Mouse (Mus musculus) heart, embryonic 16.5 days (tissue): ENCODE measurements at regions not wholly inside any gene's neighbourhood (a gene's known extent, or its start where the extent isn't known, plus 50 kb on each side); places are given as distances from the start of the nearest gene placed in this dataset.

Experiments used
- ATAC-seq: fragments of 200-750 bp; cut with Nextera tagmentation; replicated peaks from 2 replicates; pipeline ENCODE4 v1.8.0; 2017; ENCODE audit warnings: moderate number of reproducible peaks; ENCODE audit not compliant: insufficient read depth, low FRiP score; ENCODE audit errors: extremely low read depth
- H3K27ac ChIP-seq: fragments of 300-500 bp; sonication (generic); 2 replicates; pipeline ENCODE4 v1.5.1; 2014; ENCODE audit warnings: mild to moderate bottlenecking, low read length, control low read depth, moderate library complexity
- H3K27me3 ChIP-seq: fragments of 300-500 bp; sonication (generic); 2 replicates; pipeline ENCODE4 v1.6.1; 2014; ENCODE audit warnings: low read length, mixed read lengths; ENCODE audit not compliant: control insufficient read depth, insufficient read depth
- H3K36me3 ChIP-seq: fragments of 300-500 bp; sonication (generic); 2 replicates; pipeline ENCODE4 v1.6.1; 2014; ENCODE audit not compliant: control insufficient read depth, insufficient read depth
- H3K4me1 ChIP-seq: fragments of 300-500 bp; sonication (generic); 2 replicates; pipeline ENCODE4 v1.6.1; 2014; ENCODE audit warnings: low read length, mixed read lengths; ENCODE audit not compliant: control insufficient read depth, insufficient read depth
- H3K4me2 ChIP-seq: fragments of 300-500 bp; sonication (generic); 2 replicates; pipeline ENCODE4 v1.6.1; 2014; ENCODE audit warnings: low read depth, mild to moderate bottlenecking, control low read depth, low read length
- H3K4me3 ChIP-seq: fragments of 300-500 bp; sonication (generic); 2 replicates; pipeline ENCODE4 v1.5.1; 2014; ENCODE audit warnings: mild to moderate bottlenecking, control low read depth, low read length
- H3K9ac ChIP-seq: fragments of 300-500 bp; sonication (generic); 2 replicates; pipeline ENCODE4 v1.6.1; 2014; ENCODE audit warnings: low read length, control low read depth
- H3K9me3 ChIP-seq: fragments of 300-500 bp; sonication (generic); replicated peaks from 2 replicates; pipeline ENCODE4 v1.6.1; 2016; ENCODE audit warnings: low read length; ENCODE audit not compliant: control insufficient read depth
- WGBS: fragments of 180-500 bp; shearing (Covaris S2); extraction: QIAGEN DNeasy Blood & Tissue Kit; methylation state at CpG from one replicate; pipeline ENCODE4 v1.1.7; 2014; 5-methylcytosine and 5-hydroxymethylcytosine counted together

GRCm38 (mm10) chr12:86614156-86614555, 64.3 kb upstream of the Vash1 start:
- H3K36me3 ChIP-seq: no peaks in the 10 kb centered on the region
- H3K27me3 ChIP-seq: no peaks in the 10 kb centered on the region
- H3K4me1 ChIP-seq: no peaks in the 10 kb centered on the region; the same call in 1 of the 2 replicates
- H3K27ac ChIP-seq: no peak overlapping the region
- H3K9me3 ChIP-seq: no peaks in the 10 kb centered on the region
- no peak; the same call in 1 of the 2 replicates for ATAC-seq
- H3K9ac ChIP-seq: no peak overlapping the region
- no peak overlapping the region for H3K4me2 ChIP-seq
- 23% methylated on average over 2 of the region's 2 CpGs for WGBS
- H3K4me3 ChIP-seq: no peak overlapping the region

GRCm38 (mm10) chr12:86616327-86616726, 62.2 kb upstream of the Vash1 start:
- Histone ChIP-seq H3K4me2 (no peak overlapping the region), H3K27ac (no peak overlapping the region), H3K27me3 (no peaks in the 10 kb centered on the region; the same call in 1 of the 2 replicates), H3K9me3 (no peaks in the 10 kb centered on the region), H3K4me1 (no peaks in the 10 kb centered on the region; the same call in 1 of the 2 replicates), H3K9ac (no peak overlapping the region), H3K4me3 (no peak overlapping the region), H3K36me3 (no peaks in the 10 kb centered on the region)
- ATAC-seq: no peak
- whole genome bisulfite sequencing: 81% methylated on average over 3 of the region's 3 CpGs

GRCm38 (mm10) chr12:86624195-86624594, 54.3 kb upstream of the Vash1 start:
- no peaks in the 10 kb centered on the region for H3K36me3 ChIP-seq
- WGBS: 76% methylated on average over 2 of the region's 2 CpGs
- H3K27me3 ChIP-seq: peaks cover 2% of the 10 kb centered on the region; the same call in 1 of the 2 replicates
- no peak overlapping the region for H3K4me3 ChIP-seq
- peaks cover 12% of the 10 kb centered on the region for H3K4me1 ChIP-seq
- H3K4me2 ChIP-seq: no peak overlapping the region
- H3K9ac ChIP-seq: no peak overlapping the region
- no peak for ATAC-seq
- no peaks in the 10 kb centered on the region for H3K9me3 ChIP-seq
- H3K27ac ChIP-seq: no peak overlapping the region

- no peak for ATAC-seq
- Histone ChIP-seq H3K27me3 (no peaks in the 10 kb centered on the region; the same call in 1 of the 2 replicates), H3K4me1 (peaks cover 12% of the 10 kb centered on the region), H3K9ac (no peak overlapping the region), H3K36me3 (no peaks in the 10 kb centered on the region), H3K9me3 (no peaks in the 10 kb centered on the region), H3K4me3 (no peak overlapping the region), H3K4me2 (no peak overlapping the region), H3K27ac (peak overlapping the region; percentile 10; the same call in 1 of the 2 replicates)
- WGBS: 31% methylated on average over 3 of the region's 3 CpGs
Measured at GRCm38 (mm10) chr12:86626684-86627083, 51.8 kb upstream of the Vash1 start.

GRCm38 (mm10) chr12:86628050-86628782, 50.3 kb upstream of the Vash1 start:
- no peak overlapping the region for H3K4me3 ChIP-seq
- no peak overlapping the region; the same call in 1 of the 2 replicates for H3K27ac ChIP-seq
- H3K36me3 ChIP-seq: no peaks in the 10 kb centered on the region
- H3K27me3 ChIP-seq: no peaks in the 10 kb centered on the region; the same call in 1 of the 2 replicates
- H3K4me2 ChIP-seq: no peak overlapping the region
- peaks cover 12% of the 10 kb centered on the region for H3K4me1 ChIP-seq
- no peak for ATAC-seq
- 63% methylated on average over 10 of the region's 10 CpGs for WGBS
- no peaks in the 10 kb centered on the region for H3K9me3 ChIP-seq
- H3K9ac ChIP-seq: no peak overlapping the region
